Mouse (Mus musculus) retina, postnatal 7 days (tissue): ENCODE results near the gene Rsph4a.
A peak's percentile ranks its signal among the peaks of the same experiment; 100 is the strongest.
"Not testable (repeated sequence)": the region's sequence is repeated elsewhere in the genome, so short reads cannot be mapped to it uniquely, and the experiment has no call there.

Experiments used
- DNase-seq: peaks from one replicate; pipeline ENCODE4 v3.0.0-alpha.2; 2012; ENCODE audit warnings: low read depth, low spot score

Rsph4a gene

GRCm38 (mm10) chr10:33904530-33905481, at the start of gene Rsph4a:
Rsph4a (plus strand) TSS chr10:33905111.
- DNase-seq: peak; percentile 23

- no peak for DNase-seq
These were observed 47.5 kb upstream of the Rsph4a start, which contains the start of gene Sult3a1 for GRCm38 (mm10) chr10:33857421-33857820. Sult3a1 (plus strand) TSS chr10:33857721.

DNA sequence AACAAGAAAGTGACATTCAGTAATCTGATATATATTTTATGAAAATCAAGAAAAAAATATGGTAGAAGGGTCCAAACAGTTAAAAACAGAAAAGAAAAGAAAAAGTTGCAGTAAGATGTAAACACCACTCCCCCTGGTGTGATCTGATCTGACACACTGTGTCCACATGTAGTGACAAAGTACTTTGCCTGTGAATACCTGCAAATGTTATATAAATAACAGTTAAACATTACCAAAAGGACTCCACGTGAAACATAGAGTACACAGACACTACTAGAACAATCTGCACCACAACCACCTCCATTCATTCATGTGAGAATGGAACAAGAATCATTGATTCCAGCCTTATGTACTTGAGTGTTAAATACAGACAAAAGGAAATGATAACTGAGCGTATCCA, 38.9 kb upstream of the Rsph4a start:
- DNase-seq: no peak

GRCm38 (mm10) chr10:33870441-33870840, 34.5 kb upstream of the Rsph4a start:
- no peak for DNase-seq

DNA sequence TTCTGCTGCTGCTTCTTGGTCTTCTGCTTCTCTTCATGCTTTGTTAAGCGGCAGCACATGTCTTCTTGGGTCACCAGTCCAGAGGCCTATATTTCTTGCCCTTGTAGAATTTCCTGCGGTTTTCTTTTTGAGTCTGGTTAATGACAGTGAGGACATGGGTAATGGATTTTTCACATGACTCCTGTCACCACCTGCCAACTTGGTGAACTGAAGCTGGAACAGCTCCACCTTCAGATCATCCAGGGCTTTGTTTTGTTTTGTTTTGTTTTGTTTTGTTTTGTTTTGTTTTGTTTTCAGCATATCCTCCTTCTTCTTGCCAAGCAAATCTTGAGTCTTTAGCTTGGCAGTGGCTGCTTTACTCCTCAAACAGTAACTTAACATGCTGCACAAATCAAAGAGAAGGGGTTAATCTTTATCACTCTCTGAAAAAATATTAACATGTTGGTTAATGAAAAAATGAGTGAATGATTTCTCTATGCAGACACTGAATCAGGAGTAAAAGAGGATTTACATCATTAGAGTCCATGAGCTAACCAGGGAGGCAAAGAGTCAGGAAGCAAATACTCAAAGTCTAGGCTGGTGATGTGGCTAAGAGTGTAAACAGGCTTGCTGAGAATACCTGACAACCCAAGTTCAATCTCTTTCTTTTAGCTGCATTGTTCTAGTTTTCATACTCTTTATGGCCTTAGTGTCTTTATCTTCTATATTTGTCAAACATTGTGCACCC, 32.1 kb upstream of the Rsph4a start:
- no peak for DNase-seq

DNA sequence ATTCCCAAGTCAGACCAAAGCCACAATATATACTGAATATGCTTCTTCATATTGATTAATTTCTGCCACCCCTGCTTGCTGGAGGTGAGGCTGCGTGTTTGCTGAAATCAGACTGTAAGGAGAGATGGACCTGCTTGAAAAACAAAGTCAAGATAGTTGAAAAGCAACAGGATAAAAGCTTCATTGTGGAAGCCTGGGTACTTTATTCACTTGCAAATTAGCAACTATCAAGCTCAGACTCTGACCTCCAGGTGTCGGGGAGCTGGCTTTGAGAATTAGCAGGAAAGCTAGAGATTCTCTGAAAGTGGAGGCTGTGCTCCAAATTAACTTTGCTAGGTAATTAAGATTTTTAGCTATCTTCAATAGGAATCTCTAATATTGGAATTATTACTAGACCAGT, 22.5 kb upstream of the Rsph4a start:
- DNase-seq: not testable (repeated sequence)

- DNase-seq: not testable (repeated sequence)
These were observed 3.4 kb upstream of the Rsph4a start for GRCm38 (mm10) chr10:33901520-33901919.

DNA sequence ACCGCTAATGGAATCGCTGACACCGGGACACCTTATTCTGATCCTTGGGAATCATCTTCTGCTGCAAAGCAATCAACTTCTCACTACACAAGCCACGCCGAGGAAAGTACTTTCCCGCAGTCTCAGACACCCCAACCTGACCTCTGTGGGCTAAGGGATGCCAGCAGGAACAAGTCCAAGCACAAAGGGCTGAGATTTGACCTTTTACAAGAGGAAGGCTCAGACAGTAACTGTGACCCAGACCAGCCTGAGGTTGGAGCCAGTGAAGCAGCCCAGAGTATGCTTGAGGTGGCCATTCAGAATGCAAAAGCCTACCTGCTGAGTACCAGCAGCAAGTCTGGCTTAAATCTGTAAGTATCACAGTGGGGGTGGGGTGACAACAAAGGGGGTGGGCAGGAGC, 578 bp downstream of the Rsph4a start:
- no peak for DNase-seq

DNA sequence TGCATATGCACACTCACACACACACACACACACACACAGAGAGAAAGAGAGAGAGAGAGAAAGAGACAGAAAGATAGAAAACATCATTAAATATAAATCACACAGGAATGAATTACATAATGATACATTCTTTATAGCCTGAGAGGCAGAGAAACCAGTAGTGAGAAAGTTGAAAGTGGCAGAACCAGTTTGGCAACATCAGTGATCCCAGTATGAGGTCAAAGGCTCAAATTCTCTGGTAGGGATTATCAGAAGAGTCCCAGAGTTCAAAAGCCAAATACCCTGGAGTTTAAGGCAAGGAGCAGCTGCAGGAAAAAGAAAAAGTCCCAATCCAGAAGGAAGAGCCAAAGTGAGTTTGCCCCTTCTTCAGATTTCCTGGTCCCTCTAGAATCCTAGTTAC, 35.8 kb downstream of the Rsph4a start:
- DNase-seq: no peak

DNA sequence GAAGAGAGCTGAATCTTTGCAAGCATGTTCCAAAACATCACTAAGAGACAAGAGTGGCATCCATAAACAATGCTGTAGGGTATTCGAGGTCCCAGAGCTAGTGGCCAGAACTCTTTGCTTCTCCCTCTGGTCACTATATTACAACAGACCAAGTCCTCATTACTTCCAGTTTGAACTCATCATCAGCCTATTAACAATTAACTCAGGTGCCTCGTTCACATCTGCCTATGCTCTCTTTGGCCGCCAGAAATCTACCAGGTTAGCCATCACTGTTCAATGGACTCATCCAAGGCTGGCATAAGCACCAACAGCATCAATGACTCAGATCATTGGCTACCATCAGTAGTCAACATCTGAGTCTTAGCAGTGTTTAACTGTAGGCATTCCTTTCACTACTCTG, 40.5 kb downstream of the Rsph4a start:
- no peak for DNase-seq

- DNase-seq: no peak
These were observed 41.4 kb downstream of the Rsph4a start for GRCm38 (mm10) chr10:33946336-33946735.

- DNase-seq: peak; percentile 69
These were observed 46.1 kb downstream of the Rsph4a start, which contains the start of gene Zup1 for GRCm38 (mm10) chr10:33950803-33951583. Zup1 (minus strand) TSS chr10:33951269.

DNA sequence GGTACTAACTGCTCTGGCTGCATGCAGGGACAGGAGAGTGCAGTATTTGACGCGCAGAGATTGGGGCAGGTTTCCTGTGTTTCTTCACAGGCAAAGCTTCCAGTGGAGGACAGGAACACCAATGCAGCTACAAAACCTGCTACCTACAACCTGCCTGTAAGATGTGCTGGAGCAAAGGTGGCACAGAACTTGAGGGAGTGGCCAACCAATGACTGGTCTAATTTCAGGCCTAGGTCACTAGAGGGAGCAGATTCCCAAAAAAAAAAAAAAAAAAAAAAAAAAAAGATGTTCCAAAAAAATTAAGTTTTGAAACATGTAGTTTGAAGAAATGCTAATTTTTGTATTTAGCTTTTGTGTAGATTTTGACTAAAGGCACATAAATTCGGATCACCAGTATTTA, 47.6 kb downstream of the Rsph4a start:
- no peak for DNase-seq
